Mouse (Mus musculus) cerebellum, adult 11 months (tissue): ENCODE data around the gene Bnc2.

Source experiments
- DNase-seq: peaks from one replicate; pipeline ENCODE4 v3.0.0; 2022

Bnc2 gene

GRCm38 (mm10) chr4:84502581-84503269, 172.3 kb downstream of the Bnc2 start:
- no peak for DNase-seq

GRCm38 (mm10) chr4:84500796-84501349, 174.2 kb downstream of the Bnc2 start:
- no peak for DNase-seq

GRCm38 (mm10) chr4:84500259-84500658, 174.8 kb downstream of the Bnc2 start:
- DNase-seq, result no peak

DNA sequence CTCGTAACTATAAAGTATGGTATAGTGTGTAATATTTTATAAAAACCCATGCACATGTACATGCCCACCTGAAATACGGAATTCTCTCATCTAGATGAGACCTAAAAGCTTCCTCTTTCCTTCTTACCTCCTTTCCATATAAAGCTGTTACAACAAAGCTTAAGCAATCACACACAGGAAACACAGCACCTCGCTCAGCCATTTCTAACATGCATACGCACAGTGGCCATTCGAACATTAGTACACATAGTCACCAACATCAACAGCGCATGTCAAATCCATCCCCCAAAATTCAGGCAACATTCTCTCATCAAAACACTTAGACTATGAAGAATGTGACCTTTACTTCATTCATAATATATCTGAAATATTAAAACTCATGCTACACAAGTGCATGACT, 176.6 kb downstream of the Bnc2 start:
- DNase-seq, result no peak

DNA sequence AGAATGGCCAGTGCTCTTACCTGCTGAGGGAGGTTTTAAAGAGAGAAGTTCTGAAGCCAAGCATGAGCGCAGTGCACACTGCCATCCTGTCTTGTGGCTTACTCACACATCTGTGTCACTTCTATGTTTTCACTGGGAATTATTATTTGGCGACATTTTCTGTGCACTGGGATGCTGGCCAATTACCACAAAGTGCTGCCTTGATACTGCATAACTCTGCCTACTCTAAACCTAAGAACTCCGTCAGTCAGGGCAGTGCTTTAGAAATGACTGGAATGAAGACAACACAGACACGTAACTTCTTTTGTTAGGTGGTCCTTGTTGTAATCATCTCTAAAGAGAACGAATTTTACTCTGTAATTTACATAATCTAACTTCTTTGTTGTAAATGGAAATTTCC, 186.8 kb downstream of the Bnc2 start:
- DNase-seq, result no peak

- DNase-seq, result no peak
Measured at GRCm38 (mm10) chr4:84482680-84483079, 192.4 kb downstream of the Bnc2 start.

DNA sequence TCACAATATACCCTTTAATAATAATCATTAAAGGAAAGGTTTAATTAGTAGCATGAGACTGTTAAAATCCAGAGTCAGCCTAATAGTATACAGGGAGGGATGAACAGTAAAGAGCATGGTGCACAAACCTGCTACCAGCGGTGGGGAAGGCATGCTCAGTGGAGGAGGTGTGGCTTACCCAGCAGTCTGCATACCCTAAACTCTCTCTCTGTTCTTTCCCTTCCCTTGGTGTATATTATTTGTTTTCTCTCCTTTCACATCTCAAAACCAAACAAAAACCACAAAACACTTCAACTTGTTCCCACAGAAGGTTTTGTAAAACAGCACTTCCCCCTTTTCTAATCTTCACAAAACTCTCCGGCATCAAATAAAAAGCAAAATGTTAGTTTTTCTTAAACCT, 202.4 kb downstream of the Bnc2 start:
- no peak for DNase-seq

- no peak for DNase-seq
Measured at GRCm38 (mm10) chr4:84470106-84470885, 204.8 kb downstream of the Bnc2 start.

- DNase-seq, result no peak
Measured at GRCm38 (mm10) chr4:84469400-84469799, 205.7 kb downstream of the Bnc2 start.

DNA sequence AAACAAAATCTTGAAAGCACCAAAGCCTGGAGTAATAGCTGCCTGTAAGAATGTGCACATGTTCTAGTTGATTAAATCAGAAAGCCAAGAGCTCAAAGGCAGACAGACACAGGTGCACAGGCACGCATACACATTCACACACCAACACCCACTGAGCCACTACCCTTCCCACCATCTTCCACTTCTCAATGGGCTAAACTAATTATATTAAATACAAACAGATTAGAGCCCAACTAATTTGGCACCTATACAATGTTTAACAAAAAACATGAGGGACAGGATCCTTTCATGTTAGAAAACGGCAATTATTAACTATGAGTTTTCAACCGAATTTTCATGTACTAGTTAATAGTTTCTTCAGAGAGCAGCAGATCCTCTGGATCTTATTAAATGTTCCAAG, 207.4 kb downstream of the Bnc2 start:
- no peak for DNase-seq

DNA sequence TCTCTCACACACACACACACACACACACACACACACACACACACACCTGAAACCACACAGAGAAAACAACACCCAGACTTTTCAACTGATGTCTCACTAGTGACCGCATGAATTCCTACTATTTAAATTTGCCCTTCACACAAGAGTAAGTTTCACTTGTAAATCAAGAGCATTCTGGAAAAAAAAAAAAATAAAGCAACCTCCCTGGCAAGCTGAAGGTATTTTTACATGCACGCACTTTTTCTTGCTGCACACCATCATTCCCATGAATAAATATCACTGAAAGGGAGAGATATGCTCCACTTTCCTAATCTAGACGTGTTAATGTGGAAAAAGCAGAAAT, 216.9 kb downstream of the Bnc2 start:
- DNase-seq, result no peak

DNA sequence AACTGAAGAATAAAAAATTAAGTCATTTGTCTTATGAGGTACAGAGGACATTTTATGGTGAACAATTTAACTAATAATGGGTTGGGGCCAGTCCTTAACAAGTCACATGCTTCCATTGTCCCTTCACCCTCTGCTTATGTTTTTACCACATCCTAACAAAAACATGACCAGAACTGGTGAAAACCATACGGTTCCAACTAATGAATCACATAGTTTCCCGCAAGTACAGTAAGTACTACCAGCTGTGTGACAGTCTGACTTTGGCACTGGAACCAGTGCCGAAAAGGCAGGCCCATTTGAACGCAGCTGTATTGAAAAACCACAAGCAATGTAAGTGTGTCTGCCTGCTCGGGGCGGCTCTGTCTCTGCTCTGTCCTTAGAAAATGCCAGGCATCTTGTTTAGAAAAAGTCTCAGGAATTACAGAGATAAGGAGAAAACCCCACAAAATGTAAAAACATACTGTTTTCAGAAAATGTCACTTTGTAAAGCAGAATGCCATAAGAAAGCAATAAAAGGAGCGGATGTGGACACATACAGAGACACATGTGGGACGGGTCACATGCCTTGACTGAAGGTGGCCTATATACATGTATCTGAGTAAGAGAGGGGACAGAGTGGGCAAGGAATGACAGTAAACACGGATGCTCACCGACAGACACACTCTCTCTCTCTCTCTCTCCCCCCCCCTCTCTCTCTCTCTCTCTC, 217.4 kb downstream of the Bnc2 start:
- no peak for DNase-seq

- DNase-seq, result no peak
Measured at GRCm38 (mm10) chr4:84456853-84457249, 218.2 kb downstream of the Bnc2 start.

GRCm38 (mm10) chr4:84456198-84456852, 218.8 kb downstream of the Bnc2 start:
- peak; percentile 0 for DNase-seq

DNA sequence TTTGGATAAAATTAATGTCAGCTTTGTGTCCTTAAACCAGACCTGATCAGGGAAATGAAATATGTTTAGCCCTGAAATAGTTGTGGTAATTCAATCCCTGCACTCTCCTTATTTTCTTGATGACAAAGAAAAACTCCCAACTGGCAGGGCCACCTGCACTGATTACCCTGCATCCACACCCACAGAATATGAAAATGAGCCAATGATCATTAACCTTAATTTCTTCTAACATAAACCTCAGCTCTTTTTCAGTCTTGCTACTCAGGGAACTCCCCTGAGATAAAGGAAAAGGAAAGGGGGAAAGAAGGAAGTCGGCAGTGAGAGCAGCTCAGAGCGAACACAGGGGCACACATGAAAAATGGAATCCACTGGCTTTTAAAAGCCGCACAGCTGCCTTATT, 220.6 kb downstream of the Bnc2 start:
- no peak for DNase-seq

- DNase-seq, result no peak
Measured at GRCm38 (mm10) chr4:84453586-84453985, 221.5 kb downstream of the Bnc2 start.

DNA sequence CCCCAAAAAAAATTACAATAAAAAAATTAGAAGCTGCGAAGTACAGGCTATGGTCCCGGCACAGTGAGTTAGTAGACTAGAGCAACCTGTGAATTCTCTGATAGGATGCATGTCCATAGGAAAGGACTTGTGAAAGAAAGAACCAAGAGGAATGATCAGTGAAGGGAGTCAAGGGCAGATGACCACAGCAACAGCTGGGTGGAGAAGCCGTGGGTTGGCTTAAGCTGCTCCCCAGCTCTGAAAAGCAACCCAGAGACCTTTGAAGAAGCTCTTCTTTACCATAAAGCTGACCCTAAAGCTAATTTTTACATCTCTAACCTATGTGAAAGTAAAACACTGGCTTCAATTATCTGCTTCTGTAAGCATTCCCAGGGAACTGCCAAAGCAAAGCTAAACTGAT, 222.4 kb downstream of the Bnc2 start:
- DNase-seq, result no peak

- no peak for DNase-seq
Measured at GRCm38 (mm10) chr4:84449246-84450005, 225.6 kb downstream of the Bnc2 start.

- DNase-seq, result no peak
Measured at GRCm38 (mm10) chr4:84433324-84433723, 241.8 kb downstream of the Bnc2 start.

DNA sequence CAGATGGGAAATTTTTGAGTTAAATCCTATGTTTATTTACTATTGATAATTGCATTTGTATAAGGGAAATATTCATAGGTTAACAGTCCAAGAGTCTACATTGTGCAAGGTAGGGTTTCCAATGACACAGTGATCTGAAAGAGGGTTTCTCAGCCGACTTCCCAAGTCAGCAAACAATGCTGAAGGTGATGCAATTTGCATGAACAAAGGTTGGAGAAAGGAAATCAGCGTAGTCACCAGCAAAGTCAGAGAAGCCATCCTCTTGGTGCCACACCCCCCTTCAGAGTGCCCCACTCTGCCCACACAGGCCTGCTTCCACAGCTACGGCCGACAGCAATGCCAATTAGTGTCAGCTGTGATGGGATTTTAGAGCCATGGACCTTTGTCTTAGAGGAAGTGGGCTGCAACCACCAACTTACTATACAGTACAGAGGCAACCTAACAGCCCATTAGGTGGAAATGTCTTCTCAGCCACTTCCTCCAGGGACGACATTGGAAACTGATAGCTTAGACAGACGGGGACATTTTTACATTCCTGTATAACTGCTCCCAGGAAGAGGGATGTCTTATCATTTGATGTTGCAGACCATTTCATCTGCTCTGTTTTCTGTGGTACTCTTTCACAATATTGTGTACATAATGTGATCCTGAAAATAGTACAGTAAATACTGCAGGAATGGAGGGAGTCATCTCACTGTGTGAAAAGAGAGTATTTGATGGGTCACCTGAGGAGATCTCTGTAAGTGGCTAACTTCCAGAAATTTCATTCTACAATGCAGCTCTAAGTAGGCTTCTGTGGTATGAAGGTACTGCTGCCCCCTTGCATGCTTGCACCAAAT, 243.2 kb downstream of the Bnc2 start:
- DNase-seq, result no peak

GRCm38 (mm10) chr4:84427955-84428354, 247.1 kb downstream of the Bnc2 start:
- no peak for DNase-seq
